Mouse (Mus musculus) liver, embryonic 14.5 days (tissue): ENCODE data around the gene Mgarp. TPM values are rescaled to one million over a fixed set of nuclear protein-coding genes. Genes with fewer than 3 reads are reported as not detected.
"Not testable (repeated sequence)": the region's sequence is repeated elsewhere in the genome, so short reads cannot be mapped to it uniquely, and the experiment has no call there.

ENCODE experiments used
- ATAC-seq: fragments of 200-750 bp; cut with Nextera tagmentation; 2 replicates; pipeline ENCODE4 v1.8.0; 2017; ENCODE audit warnings: moderate number of reproducible peaks, mild to moderate bottlenecking, moderate library complexity; ENCODE audit not compliant: insufficient read depth
- DNase-seq, 3 experiments: peaks; one replicate each; pipeline ENCODE4 v3.0.0-alpha.2; 2012 to 2013; ENCODE audit warnings: low read depth in 3 of 3, low spot score in 3 of 3
- H3K27ac ChIP-seq: fragments of 300-500 bp; sonication (generic); 2 replicates; pipeline ENCODE4 v1.5.1; 2014; ENCODE audit warnings: moderate library complexity, mild to moderate bottlenecking, control low read depth, inconsistent platforms
- H3K27me3 ChIP-seq: fragments of 300-500 bp; sonication (generic); 2 replicates; pipeline ENCODE4 v1.6.1; 2014; ENCODE audit warnings: mild to moderate bottlenecking, low read length, moderate library complexity; ENCODE audit not compliant: control insufficient read depth, insufficient read depth
- H3K36me3 ChIP-seq: fragments of 300-500 bp; sonication (generic); replicated peaks from 2 replicates; pipeline ENCODE4 v1.6.1; 2014; ENCODE audit warnings: low read depth; ENCODE audit not compliant: control insufficient read depth, insufficient read depth
- H3K4me1 ChIP-seq, 2 experiments: fragments of 200-500 bp in 1 of 2; fragments of 300-500 bp in 1 of 2; sonication (generic) in 1 of 2; replicated peaks; 2 replicates each; pipeline ENCODE4 v1.6.1; 2012 to 2014; ENCODE audit warnings: antibody characterized with exemption in 1 of 2, inconsistent platforms in 1 of 2, low read length in 1 of 2; ENCODE audit not compliant: control insufficient read depth in 2 of 2, insufficient read depth in 2 of 2
- H3K4me2 ChIP-seq: fragments of 300-500 bp; sonication (generic); 2 replicates; pipeline ENCODE4 v1.6.1; 2014; ENCODE audit warnings: low read depth, mild to moderate bottlenecking, control low read depth, moderate library complexity
- H3K4me3 ChIP-seq, 2 experiments: fragments of 200-500 bp in 1 of 2; fragments of 300-500 bp in 1 of 2; sonication (generic) in 1 of 2; 2 replicates each; pipeline ENCODE4 v1.5.1; 2012 to 2014; ENCODE audit warnings: low read depth in 2 of 2, low read length in 2 of 2, mild to moderate bottlenecking in 2 of 2, control low read depth in 1 of 2, inconsistent platforms in 1 of 2, moderate library complexity in 1 of 2; ENCODE audit not compliant: insufficient read depth in 1 of 2
- H3K9ac ChIP-seq: fragments of 300-500 bp; sonication (generic); replicated peaks from 2 replicates; pipeline ENCODE4 v1.6.1; 2014; ENCODE audit warnings: mild to moderate bottlenecking, control low read depth, moderate library complexity
- H3K9me3 ChIP-seq: fragments of 300-500 bp; sonication (generic); 2 replicates; pipeline ENCODE4 v1.6.1; 2016; ENCODE audit warnings: low read length, mixed read lengths; ENCODE audit not compliant: control insufficient read depth
- CTCF ChIP-seq: IDR thresholded peaks from 2 replicates; pipeline ENCODE4 v1.5.1; 2016; ENCODE audit warnings: antibody characterized with exemption, low read depth, control low read depth
- EP300 ChIP-seq: IDR thresholded peaks from 2 replicates; pipeline ENCODE4 v1.6.1; 2016; ENCODE audit warnings: antibody characterized with exemption, low read depth
- WGBS: fragments of 180-500 bp; shearing (Covaris S2); extraction: QIAGEN DNeasy Blood & Tissue Kit; methylation state at CpG from one replicate; pipeline ENCODE4 v1.1.7; 2014; ENCODE audit not compliant: insufficient replicate concordance; 5-methylcytosine and 5-hydroxymethylcytosine counted together
- polyA plus RNA-seq, 2 experiments: library from polyadenylated mRNA; depleted of rRNA in 1 of 2; stranded (reverse) in 1 of 2; unstranded in 1 of 2; fragments of >200 nt; fragmentation: Nextera tagmentation in 1 of 2; extraction: Ambion mirVana in 1 of 2; gene quantifications; 2 replicates each; pipeline versions ENCODE4 v1.2.1 to v1.2.3; 2012 to 2014

Gene Mgarp
- polyA plus RNA-seq, 2 experiments = 0.48 to 0.85 TPM

DNA sequence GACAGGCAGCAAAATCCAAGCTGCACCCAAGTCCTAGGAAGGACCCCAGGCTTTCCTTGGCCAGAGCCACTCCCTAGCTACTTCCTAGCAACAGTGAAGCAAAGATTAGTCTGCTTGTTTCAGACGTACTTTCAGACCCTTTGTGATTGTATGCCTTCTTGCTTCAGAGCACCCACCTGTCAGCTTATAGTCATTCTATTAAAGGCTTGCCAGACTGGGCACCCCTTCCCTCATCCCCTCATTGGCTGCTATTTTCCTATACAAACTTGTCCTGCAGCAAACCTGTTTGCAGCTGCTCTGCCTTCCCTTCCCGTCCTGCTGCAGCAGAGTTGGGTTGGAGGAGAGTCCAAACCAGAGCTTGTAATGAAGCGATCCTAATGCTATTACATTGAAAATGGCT, 2.1 kb upstream of the Mgarp start:
- ATAC-seq (no peak), DNase-seq (no peak)
- WGBS = 30% methylated on average over 3 of the region's 3 CpGs
- peaks cover 11% of the 10 kb centered on the region for H3K27me3 ChIP-seq
- H3K9me3 ChIP-seq = no peaks in the 10 kb centered on the region
- TF ChIP-seq CTCF = no peak
- TF ChIP-seq EP300 = no peak
- H3K4me3 ChIP-seq = no peak overlapping the region
- no peak overlapping the region for H3K4me2 ChIP-seq
- peaks cover 3% of the 10 kb centered on the region in 2 experiments; a peak in 3 of 4 replicates for H3K4me1 ChIP-seq
- H3K9ac ChIP-seq = no peak overlapping the region
- H3K36me3 ChIP-seq = peaks cover 3% of the 10 kb centered on the region
- no peak overlapping the region for H3K27ac ChIP-seq

DNA sequence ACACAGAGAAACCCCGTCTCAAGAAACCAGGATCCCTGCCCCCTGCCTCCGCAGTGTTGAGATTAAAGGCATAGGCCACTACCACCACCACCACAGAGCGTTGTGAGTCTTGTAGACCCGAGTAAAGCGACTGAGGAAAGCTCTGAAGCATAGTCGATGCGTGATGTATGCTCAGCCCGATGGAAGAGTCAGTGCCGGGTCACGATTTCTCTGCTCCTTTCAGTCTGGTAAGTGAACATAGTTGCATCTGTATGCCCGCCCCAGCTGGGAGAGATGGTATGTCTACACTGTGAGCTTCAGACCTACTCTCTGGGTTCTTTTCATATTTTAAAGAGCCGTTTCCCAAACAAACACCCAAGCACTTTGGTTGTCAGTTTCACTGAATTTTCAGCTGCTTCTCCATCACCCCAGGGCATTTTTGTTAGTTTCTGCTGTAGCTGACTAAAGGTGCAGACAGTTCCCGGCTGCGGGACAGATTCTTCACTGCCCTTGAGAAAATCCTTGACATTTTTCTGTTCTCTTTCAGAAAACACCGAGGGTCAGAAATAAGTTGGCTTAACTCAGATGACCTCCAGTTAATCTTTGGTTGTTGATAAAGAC, 1.3 kb upstream of the Mgarp start:
- no peak overlapping the region for H3K4me3 ChIP-seq
- H3K36me3 ChIP-seq = no peaks in the 10 kb centered on the region
- peaks cover 11% of the 10 kb centered on the region for H3K27me3 ChIP-seq
- no peak for DNase-seq
- no peak overlapping the region for H3K4me2 ChIP-seq
- H3K27ac ChIP-seq = no peak overlapping the region
- no peak overlapping the region for H3K9ac ChIP-seq
- TF ChIP-seq EP300 (no peak), CTCF (no peak)
- 63% methylated on average over 15 of the region's 15 CpGs for WGBS
- ATAC-seq = no peak
- H3K9me3 ChIP-seq = no peaks in the 10 kb centered on the region
- peaks cover 3% of the 10 kb centered on the region in 2 experiments; a peak in 3 of 4 replicates for H3K4me1 ChIP-seq

DNA sequence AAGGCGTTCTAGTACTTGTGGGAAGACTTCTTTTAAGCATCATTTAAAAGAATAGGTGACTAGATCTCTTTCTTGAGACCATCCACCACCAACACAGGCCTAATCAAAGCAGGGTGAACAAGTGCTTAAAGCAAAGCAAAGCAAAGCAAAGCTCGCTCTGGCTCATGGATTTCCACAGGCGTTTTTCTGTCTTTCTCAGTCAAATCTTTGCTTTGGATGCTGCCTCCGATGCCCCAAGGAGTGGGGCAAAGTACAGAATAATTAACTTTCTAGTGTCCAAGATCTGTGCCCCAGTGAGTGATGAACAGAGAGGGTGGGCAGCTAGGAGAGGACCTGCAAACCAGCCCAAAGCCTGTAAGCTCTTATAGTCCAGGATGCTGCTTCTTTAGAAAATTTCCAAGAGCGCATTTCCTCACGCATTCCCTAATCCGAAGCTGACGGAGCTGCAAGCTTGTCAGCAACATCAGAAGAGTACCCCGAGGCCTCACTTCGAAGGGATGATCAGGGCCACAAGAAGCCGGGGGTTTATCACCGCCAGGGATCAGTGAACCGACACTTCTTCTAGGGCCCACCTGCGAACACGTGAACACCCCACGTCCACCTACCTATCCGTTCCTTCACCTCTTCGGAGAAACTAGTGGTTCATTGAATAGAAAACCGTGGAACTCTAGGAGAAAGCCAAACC, 935 bp downstream of the Mgarp start:
- Histone ChIP-seq H3K9ac (no peak overlapping the region), H3K9me3 (no peaks in the 10 kb centered on the region), H3K27me3 (peaks cover 11% of the 10 kb centered on the region), H3K4me1 (peaks cover 3% of the 10 kb centered on the region in 2 experiments; a peak in 3 of 4 replicates), H3K4me2 (peak overlapping the region; percentile 81), H3K27ac (no peak overlapping the region), H3K4me3 (peak overlapping the region in 1 of 2 experiments; percentile 64; a peak in 2 of 4 replicates), H3K36me3 (no peaks in the 10 kb centered on the region)
- 31% methylated on average over 19 of the region's 19 CpGs for WGBS
- no peak for TF ChIP-seq EP300
- no peak for TF ChIP-seq CTCF
- ATAC-seq (no peak), DNase-seq (no peak)

DNA sequence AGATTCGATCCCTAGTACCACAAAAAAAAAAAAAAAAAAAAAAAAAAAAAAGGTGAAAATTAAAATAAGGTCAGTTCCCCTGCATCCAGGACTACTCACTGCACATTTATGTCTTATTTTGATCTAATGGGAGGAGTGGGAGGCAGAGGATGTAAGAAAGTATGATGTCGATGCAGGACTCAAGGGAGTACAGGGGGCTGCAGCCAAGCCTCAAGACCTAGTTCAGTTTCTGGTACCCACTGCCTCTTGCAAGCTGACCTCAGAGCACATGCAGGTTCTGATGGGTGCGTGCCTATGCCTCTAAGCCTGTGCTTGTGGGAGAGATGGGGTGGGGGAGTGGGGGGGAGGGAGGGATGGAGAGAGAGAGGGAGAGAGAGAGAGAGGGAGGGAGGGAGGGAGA, 1.7 kb downstream of the Mgarp start:
- Histone ChIP-seq H3K4me1 (peaks cover 3 to 6% of the 10 kb centered on the region in 2 experiments), H3K27ac (no peak overlapping the region), H3K4me2 (no peak overlapping the region), H3K27me3 (peaks cover 11% of the 10 kb centered on the region), H3K9ac (no peak overlapping the region), H3K36me3 (no peaks in the 10 kb centered on the region), H3K4me3 (no peak overlapping the region), H3K9me3 (no peaks in the 10 kb centered on the region)
- DNase-seq = no peak
- no peak for ATAC-seq
- TF ChIP-seq EP300 = no peak
- WGBS = 59% methylated on average over 3 of the region's 3 CpGs

DNA sequence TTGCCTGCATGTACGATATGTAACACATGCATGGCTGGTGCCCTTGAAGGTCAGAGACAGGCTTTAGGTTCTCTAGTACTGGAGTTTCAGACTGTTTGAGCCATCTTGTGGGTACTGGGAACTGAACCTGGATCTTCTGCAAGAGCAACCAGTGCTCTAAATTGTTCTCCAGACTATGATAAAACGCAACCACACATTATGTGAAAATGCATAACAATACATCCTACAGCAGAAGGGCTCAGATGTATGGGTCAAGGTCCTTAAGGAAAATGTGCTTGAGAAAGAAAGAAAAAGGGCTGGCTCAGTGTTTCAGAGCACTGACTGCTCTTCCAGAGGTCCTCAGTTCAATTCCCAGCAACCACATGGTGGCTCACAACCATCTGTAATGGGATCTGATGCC, 2.9 kb downstream of the Mgarp start:
- no peaks in the 10 kb centered on the region for H3K9me3 ChIP-seq
- no peak overlapping the region for H3K4me2 ChIP-seq
- H3K27ac ChIP-seq = no peak overlapping the region
- H3K9ac ChIP-seq = no peak overlapping the region
- no peaks in the 10 kb centered on the region for H3K36me3 ChIP-seq
- WGBS = 79% methylated on average over 2 of the region's 2 CpGs
- ATAC-seq (no peak), DNase-seq (no peak)
- H3K4me1 ChIP-seq = peaks cover 12 to 17% of the 10 kb centered on the region in 2 experiments
- H3K4me3 ChIP-seq = no peak overlapping the region
- peaks cover 11% of the 10 kb centered on the region for H3K27me3 ChIP-seq
- no peak for TF ChIP-seq EP300
- no peak for TF ChIP-seq CTCF

DNA sequence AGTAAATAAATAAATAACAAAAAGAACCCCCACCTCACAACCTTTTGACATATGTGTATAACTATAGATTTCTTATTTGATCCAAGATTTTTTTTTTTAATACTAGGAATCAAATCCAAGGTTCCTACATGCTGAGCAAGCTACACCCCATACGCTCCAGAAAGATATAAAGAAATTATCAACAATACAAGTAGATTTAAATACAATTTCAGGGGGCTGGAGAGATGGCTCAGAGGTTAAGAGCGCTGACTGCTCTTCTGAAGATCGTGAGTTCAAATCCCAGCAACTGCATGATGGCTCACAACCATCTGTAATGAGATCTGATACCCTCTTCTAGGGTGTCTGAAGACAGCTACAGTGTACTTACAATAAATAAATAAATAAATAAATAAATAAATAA, 3.5 kb downstream of the Mgarp start:
- DNase-seq, H3K4me3 ChIP-seq, H3K9ac ChIP-seq, ATAC-seq, H3K36me3 ChIP-seq, H3K9me3 ChIP-seq, H3K27ac ChIP-seq, H3K4me2 ChIP-seq: not testable (repeated sequence)
- Histone ChIP-seq H3K27me3 (peaks cover 11% of the 10 kb centered on the region), H3K4me1 (peaks cover 15 to 21% of the 10 kb centered on the region in 2 experiments)
- 80% methylated on average over 3 of the region's 3 CpGs for WGBS
